Mouse (Mus musculus) bone marrow, adult 2 months (tissue): ENCODE data around the gene Slc38a3.

Source experiments
- CTCF ChIP-seq: fragments of 200-500 bp; IDR thresholded peaks from 2 replicates; pipeline ENCODE4 v1.5.1; 2011; ENCODE audit warnings: low read length, control low read depth; ENCODE audit not compliant: control insufficient read depth, insufficient read depth
- POLR2A ChIP-seq: fragments of 200-500 bp; IDR thresholded peaks from 2 replicates; pipeline ENCODE4 v1.6.1; 2011; ENCODE audit warnings: low read depth, mild to moderate bottlenecking, control low read depth, low read length, borderline replicate concordance; ENCODE audit not compliant: control insufficient read depth

GRCm38 (mm10) chr9:107628721-107629410 is 40.5 kb downstream of the Slc38a3 start:
- TF ChIP-seq POLR2A (0 out of 2 replicates have a peak, but pooled peaks have one; percentile 16), CTCF (no peak)
